Mouse (Mus musculus): Measurements from ENCODE around the gene Wap. TPM values are rescaled to one million over a fixed set of nuclear protein-coding genes. Genes with fewer than 3 reads are reported as not detected.

Gene Wap
- total and polyA plus RNA-seq, 2 experiments from 2014 or later: not detected

DNA sequence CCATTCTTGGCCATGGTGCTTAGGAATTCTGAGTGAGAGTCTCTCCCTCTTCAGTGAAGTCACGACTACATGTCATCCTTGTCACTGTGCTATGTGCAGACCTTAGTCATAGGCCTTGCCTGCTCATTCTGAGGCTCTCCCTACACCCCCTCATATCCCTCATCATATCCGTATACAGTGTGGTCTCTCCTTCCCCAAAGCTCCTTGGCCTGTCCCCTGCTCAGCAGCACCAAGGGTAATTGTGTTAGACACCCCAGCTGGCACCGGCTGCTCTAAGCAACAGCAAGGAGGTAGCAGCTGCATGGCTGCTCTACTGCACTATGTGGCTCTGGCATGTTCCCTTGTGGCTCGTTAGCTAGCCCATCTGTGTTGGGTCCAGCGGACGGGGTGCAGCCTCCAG lies 6.1 kb upstream of the Wap start:
- WGBS: 73% methylated on average over 6 of the region's 6 CpGs
- no peaks in the 10 kb centered on the region for H3K9me3 ChIP-seq (ENCODE audit: low read length)
- no peak for TF ChIP-seq CTCF (IDR thresholded peaks at IDR 0.05)
- no peaks in the 10 kb centered on the region for H3K4me1 ChIP-seq (ENCODE audit: insufficient read depth, low read length)
- H3K27me3 ChIP-seq (ENCODE audit: insufficient read depth, low read length): no peaks in the 10 kb centered on the region
- no peak overlapping the region for H3K4me3 ChIP-seq (ENCODE audit: low read depth, low read length)
- no peak overlapping the region for H3K9ac ChIP-seq (replicated peaks; ENCODE audit: low read length, poor library complexity, severe bottlenecking)
- H3K36me3 ChIP-seq (ENCODE audit: insufficient read depth, low read length): no peaks in the 10 kb centered on the region
- no peak overlapping the region for H3K4me2 ChIP-seq (ENCODE audit: low read depth, low read length, poor library complexity, severe bottlenecking)
- DNase-seq (ENCODE audit: low spot score): peak; percentile 12
- peak; percentile 28; the same call in 1 of the 2 replicates for ATAC-seq (ENCODE audit: low FRiP score)
- no peak overlapping the region for H3K27ac ChIP-seq (ENCODE audit: low read depth, low read length)

DNA sequence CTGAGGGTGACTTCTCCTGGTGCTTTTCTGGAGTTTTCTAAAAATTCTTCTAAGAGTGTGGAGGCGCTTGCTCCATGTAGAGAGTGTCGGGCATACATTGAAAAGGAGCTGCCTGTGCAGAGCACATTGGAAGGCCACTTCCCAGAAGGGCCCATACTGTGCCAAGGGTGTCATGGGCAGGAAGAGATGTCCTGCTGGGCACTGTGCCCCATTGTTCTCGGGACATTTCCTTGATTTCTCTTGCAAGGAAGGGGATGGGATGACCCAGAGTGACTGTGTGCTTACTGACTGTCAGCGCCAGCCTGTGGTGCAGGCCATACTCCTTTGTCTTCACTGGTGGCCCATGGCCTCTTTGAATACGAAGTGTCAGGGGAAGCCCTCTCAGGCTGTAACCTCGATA lies 635 bp upstream of the Wap start:
- Histone ChIP-seq H3K27ac (ENCODE audit: low read depth, low read length) (no peak overlapping the region), H3K4me2 (ENCODE audit: low read depth, low read length, poor library complexity, severe bottlenecking) (no peak overlapping the region), H3K36me3 (ENCODE audit: insufficient read depth, low read length) (no peaks in the 10 kb centered on the region), H3K27me3 (ENCODE audit: insufficient read depth, low read length) (no peaks in the 10 kb centered on the region), H3K9ac (replicated peaks; ENCODE audit: low read length, poor library complexity, severe bottlenecking) (no peak overlapping the region), H3K4me1 (ENCODE audit: insufficient read depth, low read length) (no peaks in the 10 kb centered on the region), H3K4me3 (ENCODE audit: low read depth, low read length) (no peak overlapping the region), H3K9me3 (ENCODE audit: low read length) (no peaks in the 10 kb centered on the region)
- 70% methylated on average over 6 of the region's 6 CpGs for WGBS
- TF ChIP-seq CTCF (IDR thresholded peaks at IDR 0.05): no peak
- DNase-seq (ENCODE audit: low spot score): no peak
- ATAC-seq (ENCODE audit: low FRiP score): no peak

DNA sequence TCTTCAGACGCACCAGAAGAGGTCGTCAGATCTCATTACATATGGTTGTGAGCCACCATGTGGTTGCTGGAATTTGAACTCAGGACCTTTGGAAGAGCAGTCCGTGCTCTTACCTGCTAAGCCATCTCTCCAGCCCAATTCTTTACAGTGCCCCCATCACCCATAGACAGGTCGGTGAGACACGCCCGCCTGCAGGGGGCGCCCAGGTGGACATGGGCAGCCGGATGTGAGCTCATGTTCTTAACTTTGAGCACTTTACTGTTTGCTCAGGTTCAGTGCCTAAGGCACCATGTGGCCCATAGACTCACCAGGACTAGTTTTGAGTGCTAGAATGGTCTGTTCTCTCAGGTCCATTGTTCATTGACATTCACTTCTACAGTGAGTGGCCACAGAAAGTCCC lies 2.3 kb downstream of the Wap start:
- Histone ChIP-seq H3K9ac (replicated peaks; ENCODE audit: low read length, poor library complexity, severe bottlenecking) (no peak overlapping the region), H3K4me1 (ENCODE audit: insufficient read depth, low read length) (no peaks in the 10 kb centered on the region), H3K27me3 (ENCODE audit: insufficient read depth, low read length) (no peaks in the 10 kb centered on the region), H3K9me3 (ENCODE audit: low read length) (no peaks in the 10 kb centered on the region), H3K4me2 (ENCODE audit: low read depth, low read length, poor library complexity, severe bottlenecking) (no peak overlapping the region), H3K27ac (ENCODE audit: low read depth, low read length) (no peak overlapping the region), H3K4me3 (ENCODE audit: low read depth, low read length) (no peak overlapping the region), H3K36me3 (ENCODE audit: insufficient read depth, low read length) (no peaks in the 10 kb centered on the region)
- ATAC-seq (ENCODE audit: low FRiP score) (no peak), DNase-seq (ENCODE audit: low spot score) (no peak)
- WGBS: 81% methylated on average over 8 of the region's 8 CpGs
- no peak; the same call in 1 of the 2 replicates for TF ChIP-seq CTCF (IDR thresholded peaks at IDR 0.05)

DNA sequence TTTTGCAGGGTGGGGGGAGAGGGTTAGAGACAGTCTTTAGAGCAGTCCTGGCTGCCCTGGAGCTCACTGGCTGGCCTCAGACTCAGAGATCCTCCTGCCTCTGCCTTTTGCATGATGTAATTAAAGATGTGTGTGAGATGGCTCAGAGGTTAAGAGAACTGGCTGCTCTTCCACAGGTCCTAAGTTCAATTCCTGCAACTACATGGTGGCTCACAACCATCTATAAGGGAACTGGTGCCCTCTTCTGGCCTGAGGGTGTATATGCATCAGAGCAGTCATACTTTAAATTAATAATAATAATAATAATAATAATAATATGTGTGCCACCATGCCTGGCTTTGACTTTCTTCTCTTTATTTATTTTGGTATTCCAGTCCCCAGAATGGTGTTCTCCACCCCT lies 8.8 kb downstream of the Wap start:
- no peak overlapping the region for H3K9ac ChIP-seq (replicated peaks; ENCODE audit: low read length, poor library complexity, severe bottlenecking)
- no peak overlapping the region for H3K4me2 ChIP-seq (ENCODE audit: low read depth, low read length, poor library complexity, severe bottlenecking)
- no peak overlapping the region for H3K4me3 ChIP-seq (ENCODE audit: low read depth, low read length)
- no peaks in the 10 kb centered on the region for H3K9me3 ChIP-seq (ENCODE audit: low read length)
- peak; percentile 57 for TF ChIP-seq CTCF (IDR thresholded peaks at IDR 0.05)
- H3K36me3 ChIP-seq (ENCODE audit: insufficient read depth, low read length): no peaks in the 10 kb centered on the region
- no peak overlapping the region for H3K27ac ChIP-seq (ENCODE audit: low read depth, low read length)
- ATAC-seq (ENCODE audit: low FRiP score) (no peak), DNase-seq (ENCODE audit: low spot score) (no peak)
- peaks cover 4% of the 10 kb centered on the region for H3K4me1 ChIP-seq (ENCODE audit: insufficient read depth, low read length)
- no peaks in the 10 kb centered on the region for H3K27me3 ChIP-seq (ENCODE audit: insufficient read depth, low read length)

DNA sequence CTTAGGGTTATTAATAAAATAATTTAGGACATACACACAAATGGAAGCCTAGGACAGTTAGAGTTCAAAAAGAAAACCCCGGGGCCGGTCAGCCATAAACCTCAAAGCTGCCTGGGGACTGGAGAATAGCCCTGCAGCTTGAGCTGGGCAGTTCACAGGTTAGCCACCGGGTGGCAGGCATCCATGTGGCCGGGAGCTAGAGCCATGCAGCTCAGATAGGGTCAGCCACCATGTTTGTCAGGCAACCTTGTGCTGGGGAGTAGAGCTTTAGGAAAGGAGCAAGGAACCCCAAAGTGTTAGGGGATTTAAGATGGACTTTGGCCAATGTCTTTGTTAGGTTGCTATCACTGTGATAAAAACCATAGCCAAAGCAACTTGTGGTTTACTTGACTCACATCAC lies 9.9 kb downstream of the Wap start:
- H3K9me3 ChIP-seq (ENCODE audit: low read length): no peaks in the 10 kb centered on the region
- H3K27ac ChIP-seq (ENCODE audit: low read depth, low read length): no peak overlapping the region
- H3K4me2 ChIP-seq (ENCODE audit: low read depth, low read length, poor library complexity, severe bottlenecking): no peak overlapping the region
- TF ChIP-seq CTCF (IDR thresholded peaks at IDR 0.05): peak; percentile 69
- H3K27me3 ChIP-seq (ENCODE audit: insufficient read depth, low read length): no peaks in the 10 kb centered on the region
- H3K4me3 ChIP-seq (ENCODE audit: low read depth, low read length): no peak overlapping the region
- WGBS: 31% methylated on average over 4 of the region's 4 CpGs
- H3K36me3 ChIP-seq (ENCODE audit: insufficient read depth, low read length): peaks cover 5% of the 10 kb centered on the region
- ATAC-seq (ENCODE audit: low FRiP score) (no peak), DNase-seq (ENCODE audit: low spot score) (peak; percentile 27)
- no peak overlapping the region for H3K9ac ChIP-seq (replicated peaks; ENCODE audit: low read length, poor library complexity, severe bottlenecking)
- peaks cover 9% of the 10 kb centered on the region for H3K4me1 ChIP-seq (ENCODE audit: insufficient read depth, low read length)

DNA sequence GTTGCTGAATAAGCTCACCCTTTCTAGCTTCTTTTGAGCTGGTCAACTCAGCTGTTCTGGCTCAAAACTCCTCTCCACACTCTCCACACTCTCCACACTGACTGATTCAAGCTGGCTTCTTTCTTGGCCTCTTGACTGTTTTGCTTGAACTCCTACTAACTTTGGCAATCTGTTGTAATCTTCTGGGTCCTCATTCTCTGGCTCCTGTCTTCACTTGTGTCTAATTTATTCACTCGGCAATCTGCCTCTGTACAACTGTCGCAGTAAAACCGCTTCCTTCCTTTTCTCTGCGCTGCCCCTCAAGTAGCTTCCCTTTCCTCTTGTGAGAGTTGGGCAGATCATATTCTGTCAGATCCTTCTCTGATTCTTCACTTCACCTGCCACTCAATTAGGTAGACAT lies 10.7 kb downstream of the Wap start:
- Histone ChIP-seq H3K4me1 (ENCODE audit: insufficient read depth, low read length) (peaks cover 14% of the 10 kb centered on the region), H3K9me3 (ENCODE audit: low read length) (no peaks in the 10 kb centered on the region), H3K27ac (ENCODE audit: low read depth, low read length) (no peak overlapping the region), H3K9ac (replicated peaks; ENCODE audit: low read length, poor library complexity, severe bottlenecking) (no peak overlapping the region), H3K27me3 (ENCODE audit: insufficient read depth, low read length) (no peaks in the 10 kb centered on the region), H3K36me3 (ENCODE audit: insufficient read depth, low read length) (peaks cover 11% of the 10 kb centered on the region), H3K4me3 (ENCODE audit: low read depth, low read length) (no peak overlapping the region), H3K4me2 (ENCODE audit: low read depth, low read length, poor library complexity, severe bottlenecking) (no peak overlapping the region)
- 93% methylated on average over 4 of the region's 4 CpGs for WGBS
- DNase-seq (ENCODE audit: low spot score): no peak
- no peak for TF ChIP-seq CTCF (IDR thresholded peaks at IDR 0.05)
- no peak for ATAC-seq (ENCODE audit: low FRiP score)
